Mouse (Mus musculus): ENCODE measurements at regions not wholly inside any gene's neighbourhood (a gene's known extent, or its start where the extent isn't known, plus 50 kb on each side); places are given as distances from the start of the nearest gene placed in this dataset.

DNA sequence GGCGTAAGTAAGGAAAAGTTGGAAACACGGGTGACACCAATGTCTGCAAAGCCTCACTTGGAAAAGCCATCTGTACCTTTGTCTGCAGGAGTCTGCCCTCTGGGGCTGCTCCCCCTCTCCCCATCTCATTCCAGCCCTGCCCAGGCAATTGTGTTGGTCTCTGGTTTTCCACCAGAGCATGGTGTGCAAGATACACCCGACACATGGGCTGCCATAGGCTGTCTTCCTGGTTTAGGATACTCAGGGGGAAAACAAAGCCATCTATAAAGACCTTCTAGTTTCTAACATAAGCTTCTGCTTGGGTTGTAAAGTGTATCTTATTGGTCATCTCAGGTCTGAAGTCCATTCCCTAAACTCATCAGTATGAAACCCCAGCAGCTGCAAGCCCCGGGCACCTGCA is 270.1 kb upstream of the 1700056E22Rik start:
- DNase-seq (ENCODE audit: low spot score in 2 of 2) = no peak

DNA sequence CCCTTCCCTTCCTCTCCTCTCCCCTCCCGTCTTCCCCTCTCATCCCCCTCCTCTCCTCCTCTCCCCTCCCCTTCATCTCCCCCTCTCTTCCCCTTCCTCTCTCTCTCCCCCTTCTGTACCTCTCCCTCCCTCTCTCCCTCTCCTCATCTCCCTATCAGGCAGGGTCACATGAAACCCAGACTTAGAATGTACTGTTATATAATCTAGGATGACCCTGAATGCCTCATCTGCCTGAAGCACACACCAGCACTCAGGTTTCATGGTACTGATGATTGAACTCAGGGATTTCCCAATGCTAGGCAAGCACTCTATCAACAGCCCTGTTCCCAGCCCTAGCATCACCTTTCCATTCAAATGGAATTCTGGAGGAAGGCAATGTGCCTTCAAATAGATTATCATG is 264.6 kb upstream of the 1700056E22Rik start:
- no peak for DNase-seq (ENCODE audit: low spot score in 2 of 2)

DNA sequence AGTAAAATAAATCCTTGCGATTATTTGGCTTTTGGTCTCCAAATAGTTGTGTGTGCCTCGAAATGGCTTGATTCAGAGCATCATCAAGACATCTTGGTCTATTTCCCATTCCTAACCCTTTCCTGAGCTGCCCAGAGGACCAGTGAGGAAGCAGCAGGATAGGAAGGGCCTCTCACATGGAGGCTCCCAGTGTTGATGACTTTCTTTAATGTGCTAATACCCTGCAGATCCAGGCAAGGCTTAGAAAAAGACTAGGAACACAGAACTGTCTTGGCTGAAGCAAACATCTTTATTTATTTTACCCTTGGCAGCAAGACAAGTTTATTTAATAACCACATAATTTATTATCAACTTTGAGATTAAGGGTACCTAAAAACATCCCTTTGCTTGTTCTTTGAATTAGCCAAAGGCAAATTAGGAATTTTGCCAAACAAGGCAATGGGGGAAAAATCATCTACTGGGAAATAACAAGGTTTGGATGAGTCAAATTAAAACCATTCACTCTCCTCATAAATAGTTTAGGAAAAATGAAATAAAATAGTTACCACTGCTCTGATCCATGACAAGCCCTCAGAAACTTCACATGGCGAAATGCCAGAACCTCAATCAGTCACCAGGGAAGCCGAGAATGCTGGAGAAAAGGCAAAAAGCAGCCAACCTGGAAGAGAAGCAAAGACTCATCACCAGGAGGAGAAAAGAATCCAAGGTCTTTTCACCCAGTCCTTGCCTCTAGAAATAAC is 263.1 kb upstream of the 1700056E22Rik start:
- DNase-seq (ENCODE audit: low spot score in 2 of 2) = no peak

DNA sequence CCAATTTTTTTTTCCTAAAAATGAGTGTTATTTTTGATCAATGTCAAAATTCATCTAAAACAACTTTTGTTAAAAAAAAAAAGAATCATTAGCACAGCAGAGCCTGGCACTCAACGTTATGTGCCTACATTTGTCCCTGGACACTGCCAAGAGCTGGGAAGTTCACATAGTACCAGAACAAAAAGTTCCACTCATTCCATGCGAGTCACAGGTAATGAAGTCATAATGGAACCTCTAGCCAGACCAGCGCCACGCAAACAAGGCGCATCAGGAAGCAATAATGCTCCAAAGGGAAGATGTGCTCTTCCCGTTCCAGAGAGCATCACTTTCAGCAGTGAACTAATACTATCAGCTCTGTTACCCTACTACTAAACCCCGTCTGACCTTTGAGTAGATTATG is 257.0 kb upstream of the 1700056E22Rik start:
- DNase-seq (ENCODE audit: low spot score in 2 of 2) = no peak

DNA sequence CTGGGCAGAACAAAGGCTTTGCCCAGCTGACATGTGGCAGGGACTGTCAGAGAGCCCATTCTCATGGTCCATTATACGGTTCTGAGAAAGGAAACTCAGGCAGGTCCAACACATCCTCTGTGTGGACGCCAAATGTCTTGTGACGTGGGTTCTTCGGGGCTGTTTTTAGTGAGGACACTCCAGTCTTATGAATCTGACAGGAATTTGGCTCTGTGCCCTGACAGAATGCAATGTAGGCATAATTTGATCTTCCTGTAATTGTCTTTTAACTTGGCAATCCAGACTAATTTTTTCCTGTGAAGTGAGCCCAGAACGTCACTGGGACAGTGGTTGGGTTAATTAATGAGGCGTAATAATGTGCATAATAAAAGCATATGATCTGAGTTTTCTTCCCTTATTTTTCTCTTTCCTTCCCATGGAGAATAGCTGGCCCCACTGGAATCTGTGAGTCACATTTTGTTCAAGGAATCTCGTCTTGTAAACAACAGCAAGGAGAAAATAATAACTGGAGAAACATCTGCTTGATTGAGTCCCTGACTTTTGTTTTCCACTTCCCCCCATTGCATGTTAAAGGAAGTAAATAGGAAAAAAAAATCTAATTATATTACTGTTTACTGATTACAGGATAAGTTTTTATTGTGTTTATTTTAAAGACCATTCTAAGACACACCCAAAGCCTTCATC is 255.8 kb upstream of the 1700056E22Rik start:
- DNase-seq (ENCODE audit: low spot score in 2 of 2) = no peak

DNA sequence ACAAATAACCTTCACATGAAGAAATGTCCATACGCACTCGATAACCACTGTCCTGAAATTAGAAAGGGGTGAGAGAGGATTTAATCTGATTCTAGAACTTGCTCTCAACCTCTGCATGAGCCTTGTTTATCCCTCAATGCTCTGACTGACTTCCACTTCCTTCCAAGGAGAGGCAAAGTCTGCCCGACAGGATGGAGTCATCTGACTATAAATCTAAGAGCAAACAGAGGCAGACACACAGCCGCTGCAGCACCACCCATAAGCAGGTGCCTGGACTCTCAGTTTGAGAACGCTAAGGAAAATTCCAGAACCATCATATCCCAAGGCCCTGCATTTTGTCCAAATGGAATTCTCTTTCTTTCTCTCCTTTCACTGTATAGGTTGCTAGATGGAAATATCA is 247.7 kb upstream of the 1700056E22Rik start:
- no peak for DNase-seq (ENCODE audit: low spot score in 2 of 2)

DNA sequence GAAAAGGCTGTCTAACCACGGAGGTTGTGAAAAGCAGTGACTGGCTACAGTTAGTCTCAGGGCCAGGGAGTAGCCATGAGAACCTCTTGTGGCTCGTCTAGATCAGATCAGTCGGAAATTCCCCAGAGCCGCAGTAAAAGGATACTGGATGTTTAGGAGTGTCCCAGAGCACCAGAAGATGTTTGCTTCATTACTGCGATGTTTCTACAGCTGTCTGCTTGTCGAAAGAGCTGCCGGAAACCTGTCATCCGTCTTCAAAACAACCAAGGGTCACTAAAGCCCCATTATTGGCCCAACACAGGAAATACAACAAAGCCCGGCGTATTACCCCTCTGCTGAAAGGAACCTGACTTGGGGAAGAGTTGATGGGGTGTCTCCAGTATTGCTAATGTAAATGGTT is 245.2 kb upstream of the 1700056E22Rik start:
- DNase-seq (ENCODE audit: low spot score in 2 of 2) = no peak

DNA sequence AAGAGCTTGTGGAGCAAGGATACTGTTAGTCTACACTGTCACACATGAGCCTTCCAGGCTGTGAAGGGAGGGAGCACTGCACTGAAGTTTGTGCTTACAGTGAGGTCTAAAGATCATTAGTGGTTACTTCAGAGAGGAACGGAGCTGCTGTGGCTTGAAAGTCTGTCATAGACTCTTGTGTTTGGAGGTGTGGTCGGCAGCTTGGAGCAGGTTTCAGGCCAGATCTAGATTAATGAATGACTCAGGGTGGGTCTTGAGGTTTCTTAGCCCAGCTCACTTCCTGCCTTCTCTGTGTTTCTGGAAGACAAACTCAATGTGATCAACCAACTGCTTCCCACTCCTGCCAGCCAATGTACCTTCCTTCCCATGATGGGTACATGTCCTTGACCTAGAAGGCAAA is 242.9 kb upstream of the 1700056E22Rik start:
- DNase-seq (ENCODE audit: low spot score in 2 of 2) = no peak

DNA sequence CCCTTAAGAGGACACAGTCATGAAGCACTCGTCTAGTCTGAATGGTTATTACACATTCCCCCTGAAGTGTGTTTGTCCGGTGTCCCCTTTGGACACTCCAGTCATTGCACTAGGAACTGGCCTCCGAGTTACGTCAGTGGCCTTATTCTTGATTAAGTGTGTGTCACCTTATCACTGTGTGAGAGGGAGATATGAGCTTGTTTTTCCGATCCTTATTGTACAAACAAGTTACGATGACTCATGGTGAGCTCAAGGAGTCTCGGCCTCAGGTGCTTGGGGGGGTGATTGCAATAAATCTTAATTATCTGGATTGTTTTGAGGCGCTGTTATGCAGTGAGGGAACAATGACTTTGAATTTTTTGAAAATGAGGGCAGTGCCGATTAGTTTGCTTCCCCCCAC is 241.8 kb upstream of the 1700056E22Rik start:
- DNase-seq (ENCODE audit: low spot score in 2 of 2) = no peak

DNA sequence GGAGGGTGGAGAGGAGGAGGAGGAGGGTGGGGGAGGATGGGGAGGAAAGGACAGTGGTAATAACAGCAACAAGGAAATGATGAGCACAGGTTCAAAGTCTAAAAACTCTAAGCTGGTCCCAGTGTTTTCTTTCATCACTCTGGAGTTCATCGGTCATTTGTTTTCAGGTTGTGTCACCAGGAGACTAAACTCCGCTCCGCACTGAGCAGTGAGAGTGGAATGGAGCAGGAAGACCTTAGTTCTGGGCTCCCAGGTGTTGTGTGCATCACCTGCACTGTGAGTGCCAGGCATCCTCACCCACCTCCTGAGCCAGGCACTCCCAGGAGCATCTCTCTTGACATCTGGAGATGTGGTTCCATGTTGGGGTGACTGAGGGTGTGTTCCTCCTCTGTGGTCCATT is 241.3 kb upstream of the 1700056E22Rik start:
- DNase-seq (ENCODE audit: low spot score in 2 of 2) = no peak

DNA sequence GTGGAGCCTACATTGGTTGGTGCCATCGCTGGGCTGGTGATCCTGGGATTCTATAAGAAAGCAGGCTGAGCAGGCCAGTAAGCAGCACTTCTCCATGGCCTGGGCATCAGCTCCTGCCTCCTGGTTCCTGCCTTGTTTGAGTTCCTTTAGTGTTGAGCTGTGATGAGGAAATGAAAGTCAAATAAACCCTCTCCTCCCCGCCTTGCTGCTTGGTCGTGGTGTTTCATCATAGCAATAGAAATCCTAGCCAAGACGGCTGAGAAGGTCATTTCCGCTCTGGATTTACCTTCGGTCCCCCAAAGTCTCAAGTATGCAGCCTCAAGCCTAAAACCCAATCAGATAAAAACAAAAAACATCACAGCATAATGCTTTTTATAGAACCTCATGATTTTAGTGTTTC is 240.6 kb upstream of the 1700056E22Rik start:
- DNase-seq (ENCODE audit: low spot score in 2 of 2) = no peak

DNA sequence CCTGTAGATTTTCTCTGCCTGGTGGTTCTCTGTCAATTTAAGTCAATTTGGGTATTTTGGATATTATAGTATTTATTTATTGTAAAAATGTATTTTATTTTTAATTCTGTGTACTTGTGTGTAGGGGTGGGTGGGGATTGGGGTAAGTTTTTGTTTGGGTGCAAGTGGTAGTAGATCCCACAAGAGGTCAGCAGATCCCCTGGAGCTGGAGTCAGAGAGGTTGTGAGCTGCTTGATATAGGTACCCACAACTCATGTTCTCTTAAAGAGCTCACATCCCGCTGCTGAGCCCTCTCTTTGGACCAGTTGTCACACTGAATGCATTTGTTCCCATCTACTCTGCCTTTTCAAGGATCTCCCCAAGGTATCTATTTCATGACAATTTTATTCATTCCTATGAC is 239.6 kb upstream of the 1700056E22Rik start:
- no peak for DNase-seq (ENCODE audit: low spot score in 2 of 2)

DNA sequence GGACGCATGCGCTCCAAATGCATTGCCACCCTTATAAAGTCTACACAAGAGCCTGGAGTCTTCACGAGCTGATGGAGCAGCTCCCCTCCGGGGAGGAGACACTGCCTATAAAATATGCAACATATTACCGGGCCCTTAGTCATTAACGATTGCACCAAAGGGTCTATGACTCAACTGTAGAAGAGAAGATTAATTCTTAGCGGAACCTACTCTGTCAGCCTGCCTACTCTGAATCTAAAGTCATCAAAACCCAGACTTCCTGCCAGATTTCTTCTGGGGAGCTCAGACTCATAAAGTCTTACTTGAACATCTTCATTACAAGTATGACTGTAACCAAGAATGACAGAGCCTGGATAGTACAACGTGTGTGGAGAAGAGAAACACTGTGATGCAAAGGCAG is 237.2 kb upstream of the 1700056E22Rik start:
- no peak for DNase-seq (ENCODE audit: low spot score in 2 of 2)

DNA sequence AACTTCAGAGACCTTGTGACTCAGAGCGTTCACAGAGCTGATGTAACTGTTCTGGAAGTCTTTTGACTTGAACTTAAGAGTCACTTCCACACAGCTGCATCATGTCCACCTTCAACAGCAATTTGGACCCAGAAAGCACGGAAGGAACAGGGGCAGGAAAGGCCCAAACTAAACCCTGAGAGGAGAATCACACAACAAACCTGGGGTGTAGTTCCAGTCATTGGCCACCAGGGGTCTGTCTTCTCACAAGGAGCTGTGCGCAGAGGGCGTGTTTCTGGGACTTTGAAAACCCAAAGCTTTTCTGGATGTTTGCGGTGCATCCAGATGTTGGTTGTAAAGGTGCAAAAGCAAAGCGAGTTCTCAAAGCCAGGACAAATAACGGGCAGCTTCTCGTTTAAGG is 231.9 kb upstream of the 1700056E22Rik start:
- peak; percentile 66 to 69 for DNase-seq (ENCODE audit: low spot score in 2 of 2)

DNA sequence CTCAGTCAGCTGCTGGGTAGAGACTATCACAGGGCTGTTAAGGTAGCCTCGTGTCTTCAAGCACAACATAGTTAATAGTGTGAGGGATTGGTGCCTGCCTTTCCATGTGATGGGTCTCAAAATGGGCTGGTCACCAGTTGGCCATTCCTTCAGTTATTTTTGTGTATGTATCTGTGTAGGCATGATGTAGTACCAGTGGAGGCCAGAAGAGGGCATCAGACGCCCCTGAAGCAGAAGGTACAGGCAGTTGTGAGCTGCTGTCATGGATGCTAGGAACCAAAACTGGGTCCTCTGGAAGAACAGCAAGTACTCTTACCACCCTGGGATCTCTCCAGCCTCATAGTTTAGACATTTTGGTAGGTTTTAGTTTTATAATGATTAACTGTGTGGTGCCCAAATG is 228.9 kb upstream of the 1700056E22Rik start:
- DNase-seq (ENCODE audit: low spot score in 2 of 2) = no peak

DNA sequence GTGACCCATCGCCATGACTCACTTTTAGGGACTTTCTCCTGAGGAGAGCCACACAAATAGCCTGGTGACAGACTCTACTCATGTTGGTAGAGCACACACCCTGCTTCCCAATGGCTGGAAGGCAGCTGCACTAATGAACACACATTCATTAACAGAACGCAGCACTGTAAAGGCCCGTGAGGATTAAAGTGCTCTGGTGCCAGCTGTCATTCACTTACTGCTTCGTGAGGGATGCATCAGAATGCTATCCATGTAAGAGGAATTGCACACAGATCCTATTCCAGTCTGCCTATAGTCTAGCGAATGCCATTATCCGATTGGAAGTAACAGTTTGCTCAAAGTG is 227.3 kb upstream of the 1700056E22Rik start:
- no peak for DNase-seq (ENCODE audit: low spot score in 2 of 2)

DNA sequence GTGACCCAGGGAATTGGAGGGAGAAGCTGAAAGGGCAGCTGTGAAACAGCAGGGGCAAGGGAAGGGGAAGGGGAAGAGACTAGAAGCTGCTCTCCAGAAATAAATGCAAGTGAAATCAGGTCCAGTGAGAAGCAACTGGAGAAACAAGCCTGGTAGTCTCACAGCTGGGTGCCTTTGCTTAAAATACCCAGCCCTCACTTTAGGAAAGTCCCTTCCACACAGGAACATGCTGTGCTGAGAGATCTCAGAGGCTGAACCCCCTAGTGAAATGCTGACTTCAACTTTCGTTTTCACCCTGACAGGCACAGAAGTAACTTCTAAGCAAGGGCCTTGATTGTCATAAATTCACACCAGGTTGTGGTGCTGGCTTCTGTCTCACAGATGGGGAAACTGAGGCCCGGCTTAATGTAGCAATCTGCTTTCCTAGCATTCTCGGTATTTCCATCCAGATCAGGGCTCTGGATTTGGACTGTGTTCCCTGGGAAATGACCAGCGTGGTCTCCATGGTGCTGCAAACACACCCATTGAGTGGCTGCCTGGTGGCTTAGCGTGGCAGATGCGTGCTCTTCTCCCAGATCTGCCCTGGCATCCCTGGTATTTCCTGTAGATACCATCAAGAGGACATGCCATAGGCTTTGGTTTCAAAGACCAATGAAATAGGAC is 226.8 kb upstream of the 1700056E22Rik start:
- DNase-seq (ENCODE audit: low spot score in 2 of 2) = peak in 1 of 2 experiments; percentile 9

DNA sequence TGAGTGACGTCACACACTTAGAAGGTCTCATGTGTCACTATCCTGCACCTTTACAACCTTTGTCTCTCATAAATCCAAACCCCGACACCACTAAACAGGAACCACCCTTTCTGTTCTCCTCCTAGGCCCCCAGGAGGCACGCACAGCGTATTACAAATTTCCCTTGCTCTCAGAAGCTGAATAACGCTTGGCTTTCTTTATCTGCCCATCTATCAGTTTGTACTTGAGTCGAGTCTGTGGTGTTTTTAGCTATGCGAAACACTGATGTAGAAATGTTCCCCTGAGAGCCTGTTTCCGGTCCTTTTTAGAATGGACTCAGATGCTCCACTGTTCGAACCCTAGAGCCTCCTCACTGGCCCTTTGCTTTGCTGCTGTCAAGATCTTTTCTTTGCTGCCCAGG is 225.8 kb upstream of the 1700056E22Rik start:
- no peak for DNase-seq (ENCODE audit: low spot score in 2 of 2)

DNA sequence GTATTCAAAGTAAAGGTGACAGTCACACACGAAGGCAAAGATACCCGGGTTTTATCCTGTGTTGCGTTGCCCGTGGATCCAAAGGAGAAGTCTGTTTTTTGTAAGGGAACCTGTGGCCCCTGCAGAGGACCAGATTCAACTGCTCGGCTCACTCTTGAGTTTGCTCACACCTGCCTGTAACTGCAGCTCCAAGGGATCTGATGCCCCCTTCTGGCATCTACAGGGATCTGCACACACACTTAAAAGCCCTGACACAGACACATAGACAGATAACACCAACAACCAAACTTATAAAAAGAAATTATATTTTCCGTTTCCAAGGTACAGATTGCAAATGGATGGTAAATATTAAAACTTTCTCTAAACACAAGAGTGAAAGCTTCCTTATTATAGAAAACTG is 223.3 kb upstream of the 1700056E22Rik start:
- no peak for DNase-seq (ENCODE audit: low spot score in 2 of 2)

DNA sequence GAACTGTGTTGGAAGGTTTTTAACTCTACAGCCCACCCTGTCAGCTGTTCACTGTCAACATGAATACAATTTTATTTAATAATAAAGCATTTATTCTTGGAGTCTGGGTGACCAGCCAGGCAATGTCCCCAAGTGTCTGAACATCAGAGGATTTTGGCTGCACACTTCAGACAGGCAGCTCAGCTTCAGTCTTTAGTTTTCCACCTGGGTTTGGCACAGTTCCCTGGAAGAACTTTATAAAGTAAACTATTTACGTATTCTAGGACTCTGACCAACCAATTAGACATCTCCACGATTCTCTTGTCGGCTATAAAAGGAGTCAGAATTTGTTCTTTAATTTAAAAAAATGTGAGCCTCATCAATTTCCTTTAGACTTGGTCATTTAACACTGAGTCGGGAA is 220.8 kb upstream of the 1700056E22Rik start:
- no peak for DNase-seq (ENCODE audit: low spot score in 2 of 2)

DNA sequence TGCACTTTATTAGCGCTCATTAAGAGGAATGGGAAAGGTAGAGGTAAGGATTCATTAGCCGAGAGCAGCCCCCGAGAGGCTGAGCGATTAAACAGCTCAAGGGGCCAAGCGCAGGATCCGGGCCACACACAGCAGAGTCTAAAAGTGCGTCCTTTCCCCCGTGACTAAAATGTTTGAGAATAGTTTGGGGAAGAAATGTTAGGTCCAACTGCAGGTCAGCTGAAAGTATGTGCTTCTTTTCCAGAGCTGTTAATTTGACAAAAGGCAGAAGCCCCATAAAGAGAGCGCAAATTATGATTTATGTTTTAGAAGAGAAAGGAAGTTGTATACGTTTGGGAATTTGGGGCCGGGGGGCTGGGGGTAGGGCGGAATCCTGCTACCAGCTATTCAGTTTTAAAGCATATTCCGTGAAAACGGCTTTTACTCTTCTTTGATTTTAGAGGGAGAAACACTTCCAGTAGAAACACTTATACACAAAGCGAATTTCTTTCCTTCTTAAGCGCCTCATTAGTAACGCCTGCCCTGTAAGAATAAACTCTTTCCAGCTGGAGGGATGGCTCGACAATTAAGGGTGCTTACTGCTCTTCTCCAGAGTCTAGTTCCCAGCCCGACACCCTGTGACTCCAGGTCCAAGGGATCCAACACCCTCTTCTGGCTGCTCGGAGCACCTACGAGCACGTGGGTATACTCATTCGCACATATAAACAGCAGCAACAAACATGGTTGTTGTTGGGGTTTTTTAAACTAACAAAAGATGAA is 210.8 kb upstream of the 1700056E22Rik start:
- no peak for DNase-seq (ENCODE audit: low spot score in 2 of 2)

DNA sequence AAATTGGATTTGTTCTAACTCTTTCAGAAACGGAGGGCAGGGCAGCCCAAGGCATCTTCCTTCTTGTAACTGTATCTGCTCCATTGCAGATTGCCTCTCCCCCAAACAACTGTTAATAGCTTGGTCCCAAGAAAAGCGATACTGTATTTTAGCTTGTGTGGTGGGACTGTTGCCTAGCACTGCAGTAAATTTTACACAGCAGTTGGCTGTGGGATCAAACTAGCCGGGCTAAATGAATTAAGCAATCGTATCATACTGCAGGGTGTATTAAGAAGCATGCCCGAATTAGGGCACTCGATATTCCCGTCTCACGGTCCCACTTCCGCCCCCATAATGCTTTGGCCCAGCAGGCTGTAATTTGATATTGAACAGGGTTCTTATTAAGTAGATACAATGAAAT is 210.2 kb upstream of the 1700056E22Rik start:
- no peak for DNase-seq (ENCODE audit: low spot score in 2 of 2)
